Comparison of ENCODE assay signal across 7 mouse cellular contexts in the genomic region with DNA sequence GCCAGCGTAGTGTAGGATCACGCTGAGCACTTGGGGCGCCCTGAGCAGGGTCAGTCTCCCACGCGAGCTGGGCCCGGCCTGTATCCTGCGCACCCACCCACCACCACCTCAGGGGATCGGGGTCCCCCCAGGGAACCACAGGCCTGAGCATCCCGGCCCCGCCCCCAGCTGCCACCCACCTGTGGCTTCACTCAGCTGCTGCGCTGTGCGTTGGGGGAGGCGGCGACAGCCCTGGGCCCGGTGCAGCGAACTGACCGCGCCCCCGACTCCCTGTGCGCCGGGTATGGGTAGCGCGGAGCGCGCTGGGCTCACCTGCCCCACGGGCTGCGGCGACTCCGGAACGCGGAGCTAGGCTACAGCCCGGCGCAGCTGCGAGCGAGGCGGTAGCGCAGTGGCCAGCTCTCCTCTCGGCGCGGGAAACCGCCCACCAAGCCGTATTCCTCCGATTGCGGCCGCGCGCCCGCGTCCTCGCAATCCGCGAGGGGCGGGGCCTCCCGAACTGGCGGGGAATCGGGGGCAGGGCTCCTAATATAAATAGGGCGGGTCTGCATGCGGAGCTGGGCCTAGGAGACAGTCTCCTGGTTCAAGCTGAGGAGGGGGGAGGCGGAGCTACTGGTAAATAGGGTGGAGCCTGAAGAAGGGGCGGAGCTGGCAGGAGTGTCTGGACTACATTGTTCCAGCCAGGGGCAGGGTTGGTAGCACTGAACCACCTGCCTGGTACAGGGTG. TPM values are rescaled to one million over a fixed set of nuclear protein-coding genes. Genes with fewer than 3 reads are reported as not detected.
A peak's percentile ranks its signal among the peaks of the same experiment; 100 is the strongest.
DNase-seq lines count a peak whose midpoint lies in the region; ATAC-seq lines count a peak whose summit lies in the region.

A gene (minus strand): TSS at position 448 of the 727 bp plus-strand sequence.

- H3K9me3 ChIP-seq in forebrain, embryonic 16.5 days (ENCODE audit: control insufficient read depth, low read length), result no peaks in the 10 kb centered on the region
- H3K9me3 ChIP-seq in hindbrain, embryonic 14.5 days (ENCODE audit: control insufficient read depth, low read length), result no peaks in the 10 kb centered on the region

- peaks cover 21% of the 10 kb centered on the region for H3K4me1 ChIP-seq in forebrain, embryonic 16.5 days (replicated peaks; ENCODE audit: control insufficient read depth, insufficient read depth, low read length)
- H3K4me1 ChIP-seq in hindbrain, embryonic 14.5 days (replicated peaks; ENCODE audit: control insufficient read depth, insufficient read depth, low read length), result peaks cover 20% of the 10 kb centered on the region

- peak; percentile 80 for ATAC-seq in forebrain, embryonic 16.5 days
- peak; percentile 89 for ATAC-seq in hindbrain, embryonic 14.5 days (ENCODE audit: low FRiP score)

- 1% methylated on average over 60 of the region's 60 CpGs for WGBS in forebrain, embryonic 16.5 days
- under 1% methylated on average over 60 of the region's 60 CpGs for WGBS in hindbrain, embryonic 14.5 days

- H3K36me3 ChIP-seq in forebrain, embryonic 16.5 days (ENCODE audit: control insufficient read depth, insufficient read depth), result no peaks in the 10 kb centered on the region
- no peaks in the 10 kb centered on the region for H3K36me3 ChIP-seq in hindbrain, embryonic 14.5 days (replicated peaks; ENCODE audit: control insufficient read depth, insufficient read depth)

- H3K9ac ChIP-seq in forebrain, embryonic 16.5 days (replicated peaks; ENCODE audit: low read depth, low read length), result peak within 1 kb of the TSS; percentile 61
- peak within 1 kb of the TSS; percentile 71 for H3K9ac ChIP-seq in hindbrain, embryonic 14.5 days

- H3K4me2 ChIP-seq in forebrain, embryonic 16.5 days (ENCODE audit: low read length), result peak within 1 kb of the TSS; percentile 82
- H3K4me2 ChIP-seq in hindbrain, embryonic 14.5 days (replicated peaks), result peak within 1 kb of the TSS; percentile 90

- peak; percentile 98 for DNase-seq in ZHBTc4 (ENCODE audit: low read depth, low spot score)
- DNase-seq in cerebellum, adult 11-12 months, result peak; percentile 81
- peak; percentile 78 for DNase-seq in hindbrain, embryonic 14.5 days (ENCODE audit: low spot score)
- peak; percentile 75 to 76 for DNase-seq in layer of hippocampus, postnatal 36 days
- peak; percentile 74 for DNase-seq in lung, postnatal 10 days
- peak; percentile 90 for DNase-seq in retina, postnatal 1 day

- no peak within 1 kb of the TSS for H3K27ac ChIP-seq in forebrain, embryonic 16.5 days (ENCODE audit: low read length)
- H3K27ac ChIP-seq in hindbrain, embryonic 14.5 days, result no peak within 1 kb of the TSS

- peak within 1 kb of the TSS; percentile 61 for H3K4me3 ChIP-seq in forebrain, embryonic 16.5 days (replicated peaks; ENCODE audit: low read length)
- H3K4me3 ChIP-seq in hindbrain, embryonic 14.5 days (replicated peaks; ENCODE audit: low read length), result peak within 1 kb of the TSS; percentile 56

- peaks cover 19% of the 10 kb centered on the region for H3K27me3 ChIP-seq in forebrain, embryonic 16.5 days (replicated peaks; ENCODE audit: control insufficient read depth, insufficient read depth, low read length)
- peaks cover 20% of the 10 kb centered on the region for H3K27me3 ChIP-seq in hindbrain, embryonic 14.5 days (ENCODE audit: control insufficient read depth, insufficient read depth, low read length)

RNA-seq across cellular contexts. Expression of the gene that starts here (rescaled TPM):
- polyA plus RNA-seq in forebrain, embryonic 16.5 days (2015; fragmentation: Nextera tagmentation; extraction: Ambion mirVana), result 0.25 and 0.32 TPM in 2 replicates
- polyA plus RNA-seq in hindbrain, embryonic 14.5 days (2014; fragmentation: Nextera tagmentation; extraction: Ambion mirVana), result 0.99 and 1.2 TPM in 2 replicates
- total RNA-seq in layer of hippocampus, postnatal 36 days (2021), result 10 to 100 TPM; 14.6 to 14.8 TPM

Comparison
In these comparisons a context has a peak if more than half of its experiments do, and no peak if none do; other contexts are left out.
1. Peak in ATAC-seq, H3K4me3 ChIP-seq, H3K9ac ChIP-seq and H3K4me2 ChIP-seq in forebrain, embryonic 16.5 days; RNA of the gene not detected or under 1 TPM.